Mouse (Mus musculus) MEL (cell line): Measurements from ENCODE around the gene Mthfd1l.

Source experiments
- GABPA ChIP-seq: IDR thresholded peaks from 2 replicates; pipeline ENCODE4 v1.6.1; 2012; ENCODE audit warnings: low read depth, mild to moderate bottlenecking, inconsistent platforms, low read length, improper control_type of control experiment, moderate library complexity
- HCFC1 ChIP-seq: IDR thresholded peaks from 2 replicates; pipeline ENCODE4 v1.6.1; 2012; ENCODE audit warnings: low read depth, mild to moderate bottlenecking, inconsistent platforms, low read length, improper control_type of control experiment, moderate library complexity
- MAX ChIP-seq: IDR thresholded peaks from 2 replicates; pipeline ENCODE4 v1.6.1; 2011; ENCODE audit warnings: low read length, improper control_type of control experiment
- POLR2A ChIP-seq, 2 experiments: IDR thresholded peaks; 2 replicates each; pipeline ENCODE4 v1.6.1; 2011 to 2012; ENCODE audit warnings: low read length in 2 of 2, mild to moderate bottlenecking in 2 of 2, control low read depth in 1 of 2, improper control_type of control experiment in 1 of 2, low read depth in 1 of 2, moderate library complexity in 1 of 2; ENCODE audit not compliant: control insufficient read depth in 1 of 2, insufficient read depth in 1 of 2, poor library complexity in 1 of 2
- POLR2AphosphoS2 ChIP-seq: IDR thresholded peaks from 2 replicates; pipeline ENCODE4 v1.6.1; 2011; ENCODE audit warnings: low read length, improper control_type of control experiment
- RAD21 ChIP-seq: IDR thresholded peaks from 2 replicates; pipeline ENCODE4 v1.6.1; 2011; ENCODE audit warnings: mild to moderate bottlenecking, low read depth, low read length, improper control_type of control experiment

GRCm38 (mm10) chr10:4199926-4200325 lies 227.0 kb downstream of the Mthfd1l start:
- TF ChIP-seq HCFC1 (no peak), GABPA (no peak), POLR2A (IDR thresholded peaks at IDR 0.05; ENCODE audit: control insufficient read depth in 1 of 2, insufficient read depth in 1 of 2, low read depth in 1 of 2, low read length in 2 of 2, poor library complexity in 1 of 2) (no peak), MAX (no peak), POLR2AphosphoS2 (no peak), RAD21 (no peak)
